In genomic region chr6:120666761-120667421, GRCm38 (mm10) we compare ENCODE assay signal across 8 mouse cellular contexts. TPM values are rescaled to one million over a fixed set of nuclear protein-coding genes. Genes with fewer than 3 reads are reported as not detected.
A peak's percentile ranks its signal among the peaks of the same experiment; 100 is the strongest.
DNase-seq lines count a peak whose midpoint lies in the region; ATAC-seq and TF ChIP-seq lines count a peak whose summit lies in the region.

No protein-coding gene starts in this region.

- 4% methylated on average over 74 of the region's 87 CpGs for WGBS in hindbrain, postnatal 0 days
- under 1% methylated on average over 84 of the region's 87 CpGs for WGBS in midbrain, embryonic 12.5 days

- H3K4me2 ChIP-seq in hindbrain, postnatal 0 days (ENCODE audit: low read depth, low read length) = peak overlapping the region; percentile 97
- peak overlapping the region; percentile 81 for H3K4me2 ChIP-seq in midbrain, embryonic 12.5 days (replicated peaks)

- H3K27ac ChIP-seq in hindbrain, postnatal 0 days = peak overlapping the region; percentile 96
- peak overlapping the region; percentile 100 for H3K27ac ChIP-seq in midbrain, embryonic 12.5 days (replicated peaks)

- H3K9ac ChIP-seq in hindbrain, postnatal 0 days (replicated peaks; ENCODE audit: low read length) = peak overlapping the region; percentile 84
- H3K9ac ChIP-seq in midbrain, embryonic 12.5 days (replicated peaks) = peak overlapping the region; percentile 91

- peak; percentile 36 for ATAC-seq in hindbrain, postnatal 0 days
- ATAC-seq in midbrain, embryonic 12.5 days (ENCODE audit: low FRiP score, low read depth) = peak; percentile 32
- no peak for ATAC-seq in inflammation-experienced regulatory T-cells, adult 6 months

- peak; percentile 57 for DNase-seq in adrenal gland, postnatal 25 days
- peak; percentile 66 for DNase-seq in embryo, embryonic 10 days (ENCODE audit: low spot score)
- DNase-seq in gastrocnemius, postnatal 10 days = peak; percentile 57
- DNase-seq in hindbrain, postnatal 0 days (ENCODE audit: low spot score) = peak; percentile 61
- DNase-seq in left cerebral cortex, postnatal 25 days (ENCODE audit: low spot score in 2 of 2) = peak; percentile 12 to 30
- DNase-seq in spleen, postnatal 14 days (ENCODE audit: low spot score in 2 of 2) = peak; percentile 46 to 59

- H3K36me3 ChIP-seq in hindbrain, postnatal 0 days (ENCODE audit: insufficient read depth, low read length) = no peaks in the 10 kb centered on the region
- H3K36me3 ChIP-seq in midbrain, embryonic 12.5 days = no peaks in the 10 kb centered on the region

- H3K4me3 ChIP-seq in hindbrain, postnatal 0 days (ENCODE audit: low read length) = peak overlapping the region; percentile 94
- H3K4me3 ChIP-seq in midbrain, embryonic 12.5 days = peak overlapping the region; percentile 92

- no peaks in the 10 kb centered on the region for H3K27me3 ChIP-seq in hindbrain, postnatal 0 days (ENCODE audit: insufficient read depth, low read length)
- H3K27me3 ChIP-seq in midbrain, embryonic 12.5 days = peaks cover 7% of the 10 kb centered on the region

- no peak for TF ChIP-seq CTCF in hindbrain, postnatal 0 days (IDR thresholded peaks at IDR 0.05; ENCODE audit: low read depth)

- intact Hi-C loops in left cerebral cortex, postnatal 25 days (cut with DNase I) = loop anchor here (5.0 kb wide), 2 partner anchors 70 to 135 kb away; partner anchors contain the start of gene Hdhd5

- no peaks in the 10 kb centered on the region for H3K4me1 ChIP-seq in hindbrain, postnatal 0 days (ENCODE audit: insufficient read depth, low read length)
- H3K4me1 ChIP-seq in midbrain, embryonic 12.5 days = peaks cover 19% of the 10 kb centered on the region

- H3K9me3 ChIP-seq in hindbrain, postnatal 0 days (ENCODE audit: low read length) = no peaks in the 10 kb centered on the region
- no peaks in the 10 kb centered on the region for H3K9me3 ChIP-seq in midbrain, embryonic 12.5 days

RNA-seq across cellular contexts. Expression of gene Cecr2, which starts 0.7 kb away (rescaled TPM):
- 11.3 and 12.9 TPM in 2 replicates for total RNA-seq in adrenal gland, postnatal 25 days (2021)
- total RNA-seq in gastrocnemius, postnatal 10 days (2021) = 10 to 100 TPM; 16.9 to 18.9 TPM
- total RNA-seq in hindbrain, postnatal 0 days (2014; rRNA removed) = 13.2 and 16.9 TPM in 2 replicates
- 2.9 and 3.4 TPM in 2 replicates for polyA plus RNA-seq in hindbrain, postnatal 0 days (2015; fragmentation: Nextera tagmentation; extraction: Ambion mirVana)
- 1 to 10 TPM; 3.4 to 4.6 TPM for total RNA-seq in left cerebral cortex, postnatal 25 days (2021)
- polyA plus RNA-seq in midbrain, embryonic 12.5 days (2016; fragmentation: Nextera tagmentation; extraction: Ambion mirVana) = 13.6 and 16.8 TPM in 2 replicates
- under 1 TPM; 0.25 to 0.46 (median 0.35) TPM for polyA plus RNA-seq in inflammation-experienced regulatory T-cells, adult 6 months (2017; shearing (Covaris generic))
